Mouse (Mus musculus): Measurements from ENCODE around the gene Sult1a1. TPM values are rescaled to one million over a fixed set of nuclear protein-coding genes. Genes with fewer than 3 reads are reported as not detected.

Gene Sult1a1
- 0.59 TPM for total RNA-seq (2023)

GRCm38 (mm10) chr7:126676207-126676606, at the start of gene Sult1a1:
Gene Sult1a1 (minus strand): TSS chr7:126676432.

GRCm38 (mm10) chr7:126707442-126708174, 31.4 kb upstream of the Sult1a1 start, which contains the start of gene Coro1a:
Gene Coro1a (minus strand): TSS chr7:126707787.

GRCm38 (mm10) chr7:126695631-126696207, 19.5 kb upstream of the Sult1a1 start, which contains the start of gene Slx1b:
Gene Slx1b (minus strand): TSS chr7:126695784.

GRCm38 (mm10) chr7:126695210-126695611, 19.0 kb upstream of the Sult1a1 start, which contains the start of gene Bola2:
Gene Bola2 (plus strand): TSS chr7:126695401.

GRCm38 (mm10) chr7:126649231-126650051, 26.8 kb downstream of the Sult1a1 start, which contains the start of gene Sgf29:
Gene Sgf29 (plus strand): TSS chr7:126649309.

GRCm38 (mm10) chr7:126630824-126631518, 45.3 kb downstream of the Sult1a1 start, which contains the start of gene Nupr1:
Gene Nupr1 (minus strand): TSS chr7:126630861.

Other genes with a start within 250 kb of the Sult1a1 start
- gene Rabep2, start 247.7 kb downstream of the Sult1a1 start, total RNA-seq (2023) = 44.7 TPM
- 1.1 TPM for gene Atp2a1, start 213.3 kb downstream of the Sult1a1 start, total RNA-seq (2023)
- 78.7 TPM for gene Sh2b1, start 201.0 kb downstream of the Sult1a1 start, total RNA-seq (2023)
- 39.3 TPM for gene Tufm, start 189.1 kb downstream of the Sult1a1 start, total RNA-seq (2023)
- 217 TPM for gene Atxn2l, start 173.0 kb downstream of the Sult1a1 start, total RNA-seq (2023)
- 106 TPM for gene Eif3c, start 110.0 kb downstream of the Sult1a1 start, total RNA-seq (2023)
- 4.6 TPM for gene Apobr, start 91.5 kb downstream of the Sult1a1 start, total RNA-seq (2023)
- 90.5 TPM for gene Cln3, start 90.6 kb downstream of the Sult1a1 start, total RNA-seq (2023)
- gene Il27, start 81.5 kb downstream of the Sult1a1 start, total RNA-seq (2023) = not detected
- gene Nupr1, start 45.6 kb downstream of the Sult1a1 start, total RNA-seq (2023) = not detected
- gene Sgf29, start 27.1 kb downstream of the Sult1a1 start, total RNA-seq (2023) = 58.8 TPM
- gene Bola2, start 19.0 kb upstream of the Sult1a1 start, total RNA-seq (2023) = 127 TPM
- gene Slx1b, start 19.4 kb upstream of the Sult1a1 start, total RNA-seq (2023) = 6.8 TPM
- gene Coro1a, start 31.4 kb upstream of the Sult1a1 start, total RNA-seq (2023) = 1,152 TPM
- 29.3 TPM for gene Mapk3, start 83.2 kb upstream of the Sult1a1 start, total RNA-seq (2023)
- gene Gdpd3, start 89.9 kb upstream of the Sult1a1 start, total RNA-seq (2023) = 2.6 TPM
- 256 TPM for gene Ypel3, start 100.5 kb upstream of the Sult1a1 start, total RNA-seq (2023)
- 8.0 TPM for gene Tbx6, start 105.1 kb upstream of the Sult1a1 start, total RNA-seq (2023)
- gene Ppp4c, start 116.1 kb upstream of the Sult1a1 start, total RNA-seq (2023) = 239 TPM
- gene Fam57b, start 121.2 kb upstream of the Sult1a1 start, total RNA-seq (2023) = not detected
- gene 4930451I11Rik, start 155.2 kb upstream of the Sult1a1 start, total RNA-seq (2023) = not detected
- not detected for gene Doc2a, start 171.0 kb upstream of the Sult1a1 start, total RNA-seq (2023)
- gene Hirip3, start 185.5 kb upstream of the Sult1a1 start, total RNA-seq (2023) = 24.4 TPM
- gene Ino80e, start 185.9 kb upstream of the Sult1a1 start, total RNA-seq (2023) = 60.5 TPM
- 72.3 TPM for gene Taok2, start 208.3 kb upstream of the Sult1a1 start, total RNA-seq (2023)
- 22.6 TPM for gene Tmem219, start 246.5 kb upstream of the Sult1a1 start, total RNA-seq (2023)

Data from CD4-positive naive resting alpha-beta T cell, adult 76 days (primary cell).